Mouse (Mus musculus): Measurements from ENCODE around the gene Fcgr4.
"Not testable (repeated sequence)": the region's sequence is repeated elsewhere in the genome, so short reads cannot be mapped to it uniquely, and the experiment has no call there.

Fcgr4 gene

GRCm38 (mm10) chr1:171079345-171079744 lies 60.6 kb downstream of the Fcgr4 start:
- not testable (repeated sequence) for DNase-seq (ENCODE audit: extremely low read depth, low read depth, low spot score)
